Mouse (Mus musculus): Measurements from ENCODE around the gene Stip1. TPM values are rescaled to one million over a fixed set of nuclear protein-coding genes. Genes with fewer than 3 reads are reported as not detected.
"Not testable (repeated sequence)": the region's sequence is repeated elsewhere in the genome, so short reads cannot be mapped to it uniquely, and the experiment has no call there.

The Stip1 gene
- polyA plus RNA-seq, 1 experiment from 2014 or later, result 240 TPM

DNA sequence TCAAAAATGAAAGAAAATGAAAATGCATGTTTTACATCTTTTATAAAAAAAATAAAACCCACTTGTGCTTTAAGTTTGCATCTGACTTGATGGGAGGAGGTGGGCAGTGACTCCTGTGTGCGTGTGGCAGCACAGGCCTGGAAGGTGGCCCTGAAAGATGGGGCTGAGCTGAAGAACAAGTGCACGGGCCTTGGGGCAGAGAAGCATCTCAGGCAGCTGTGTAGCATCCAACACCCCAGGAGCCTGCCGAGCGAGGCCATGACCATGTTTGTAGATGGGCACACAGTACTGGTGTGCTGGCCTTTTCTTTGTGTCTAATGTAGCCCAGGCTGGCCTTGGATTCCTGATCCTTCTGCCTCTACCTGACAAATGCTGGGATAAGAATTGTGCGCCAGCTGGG, 22.3 kb upstream of the Stip1 start:
- no peaks in the 10 kb centered on the region for H3K27me3 ChIP-seq
- no peak overlapping the region for H3K4me3 ChIP-seq
- no peak overlapping the region for H3K4me2 ChIP-seq
- ATAC-seq (ENCODE audit: insufficient number of reproducible peaks, insufficient read depth, low FRiP score, low TSS enrichment, low read depth), result no peak
- 88% methylated on average over 5 of the region's 5 CpGs for WGBS
- no peak overlapping the region for H3K9ac ChIP-seq
- no peaks in the 10 kb centered on the region for H3K9me3 ChIP-seq
- H3K4me1 ChIP-seq, result peaks cover 31% of the 10 kb centered on the region
- no peak overlapping the region for H3K27ac ChIP-seq
- no peaks in the 10 kb centered on the region for H3K36me3 ChIP-seq

DNA sequence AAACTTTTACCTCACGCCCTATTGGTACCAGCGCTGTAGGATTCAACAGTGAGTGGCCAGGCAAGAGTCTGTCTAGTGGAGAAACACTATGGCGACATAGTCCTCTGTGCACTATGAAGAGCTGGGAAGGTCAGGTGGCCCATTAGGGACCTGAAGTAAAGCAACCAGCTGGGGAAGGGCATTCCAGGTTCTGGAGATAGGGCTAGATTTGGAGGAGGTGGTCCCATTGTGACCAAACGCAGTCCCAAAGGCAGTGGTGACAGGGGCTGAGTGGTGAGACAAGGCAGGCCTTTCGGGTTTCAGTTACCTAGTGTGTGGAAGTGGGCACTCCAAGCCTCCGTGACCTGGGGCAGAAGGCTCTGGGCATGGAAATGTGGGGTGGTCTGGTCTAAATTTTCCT, 18.8 kb upstream of the Stip1 start:
- no peaks in the 10 kb centered on the region for H3K27me3 ChIP-seq
- H3K9me3 ChIP-seq, result no peaks in the 10 kb centered on the region
- H3K27ac ChIP-seq, result no peak overlapping the region
- H3K9ac ChIP-seq, result peak overlapping the region; percentile 75; the same call in 1 of the 2 replicates
- peak overlapping the region; percentile 76 for H3K4me3 ChIP-seq
- H3K4me2 ChIP-seq, result peak overlapping the region; percentile 100
- H3K36me3 ChIP-seq, result no peaks in the 10 kb centered on the region
- WGBS, result 54% methylated on average over 6 of the region's 6 CpGs
- no peak for ATAC-seq (ENCODE audit: insufficient number of reproducible peaks, insufficient read depth, low FRiP score, low TSS enrichment, low read depth)
- peaks cover 29% of the 10 kb centered on the region for H3K4me1 ChIP-seq

DNA sequence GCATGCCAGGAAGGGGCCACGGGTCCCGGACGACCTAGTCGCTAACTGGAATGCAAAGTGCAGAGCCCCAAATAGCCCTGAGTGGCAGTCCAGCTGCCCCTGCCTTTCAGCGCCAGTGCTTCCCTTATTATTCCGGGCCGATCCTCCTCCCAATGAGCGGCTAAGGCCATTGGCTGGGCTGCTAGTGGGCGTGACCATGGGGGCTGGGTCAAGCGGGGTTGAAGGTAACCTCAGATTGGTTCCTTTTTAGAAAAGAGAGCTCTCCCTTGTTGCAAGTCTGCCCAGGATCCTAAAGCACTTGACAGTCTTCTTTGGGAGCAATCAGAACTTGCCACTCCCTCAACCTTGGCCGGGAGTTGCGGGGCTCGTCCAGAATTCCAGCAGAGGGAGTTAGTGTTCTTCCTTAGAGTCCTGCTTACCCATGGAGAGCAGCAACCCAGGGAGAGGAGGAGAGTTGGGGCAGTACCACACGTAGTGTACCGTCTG, 18.0 kb upstream of the Stip1 start:
- H3K27ac ChIP-seq, result peak overlapping the region; percentile 39; the same call in 1 of the 2 replicates
- H3K9me3 ChIP-seq, result no peaks in the 10 kb centered on the region
- no peaks in the 10 kb centered on the region for H3K36me3 ChIP-seq
- peak; percentile 69 for ATAC-seq (ENCODE audit: insufficient number of reproducible peaks, insufficient read depth, low FRiP score, low TSS enrichment, low read depth)
- under 1% methylated on average over 15 of the region's 15 CpGs for WGBS
- no peaks in the 10 kb centered on the region for H3K27me3 ChIP-seq
- peaks cover 29% of the 10 kb centered on the region for H3K4me1 ChIP-seq
- peak overlapping the region; percentile 100 for H3K4me2 ChIP-seq
- H3K9ac ChIP-seq, result peak overlapping the region; percentile 75
- H3K4me3 ChIP-seq, result peak overlapping the region; percentile 76

DNA sequence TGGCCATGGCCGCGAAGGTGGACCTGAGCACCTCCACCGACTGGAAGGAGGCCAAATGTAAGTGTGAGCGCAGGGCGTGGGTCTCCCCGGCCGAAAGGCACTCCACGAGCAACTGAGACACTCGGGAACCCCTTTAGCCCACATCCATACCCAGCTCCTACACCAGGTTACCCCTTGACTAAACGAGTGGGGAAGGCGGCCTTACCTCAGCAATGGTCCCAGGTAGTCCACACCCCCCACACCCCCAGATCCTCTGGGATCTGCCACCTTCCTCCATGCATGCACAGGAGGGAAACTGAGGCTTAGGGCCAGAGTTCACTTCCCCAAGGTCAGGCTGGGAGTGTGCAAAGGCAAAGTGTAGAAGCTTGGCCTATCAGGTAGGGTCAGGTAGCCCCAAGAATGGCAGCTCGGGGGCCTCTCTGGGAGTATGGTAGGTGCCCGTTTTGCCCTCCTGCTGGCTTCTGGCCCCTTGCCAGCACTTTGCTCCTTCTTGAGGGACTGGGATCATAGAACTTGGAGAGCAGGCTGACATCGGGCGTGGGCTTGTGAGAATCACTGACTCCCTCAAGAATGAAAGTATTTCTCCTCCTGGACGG, 17.5 kb upstream of the Stip1 start:
- no peak overlapping the region for H3K27ac ChIP-seq
- no peaks in the 10 kb centered on the region for H3K9me3 ChIP-seq
- H3K36me3 ChIP-seq, result no peaks in the 10 kb centered on the region
- peaks cover 29% of the 10 kb centered on the region for H3K4me1 ChIP-seq
- peak overlapping the region; percentile 76 for H3K4me3 ChIP-seq
- ATAC-seq (ENCODE audit: insufficient number of reproducible peaks, insufficient read depth, low FRiP score, low TSS enrichment, low read depth), result peak; percentile 4; the same call in 1 of the 2 replicates
- H3K27me3 ChIP-seq, result no peaks in the 10 kb centered on the region
- peak overlapping the region; percentile 75 for H3K9ac ChIP-seq
- WGBS, result 3% methylated on average over 16 of the region's 16 CpGs
- peak overlapping the region; percentile 100 for H3K4me2 ChIP-seq

DNA sequence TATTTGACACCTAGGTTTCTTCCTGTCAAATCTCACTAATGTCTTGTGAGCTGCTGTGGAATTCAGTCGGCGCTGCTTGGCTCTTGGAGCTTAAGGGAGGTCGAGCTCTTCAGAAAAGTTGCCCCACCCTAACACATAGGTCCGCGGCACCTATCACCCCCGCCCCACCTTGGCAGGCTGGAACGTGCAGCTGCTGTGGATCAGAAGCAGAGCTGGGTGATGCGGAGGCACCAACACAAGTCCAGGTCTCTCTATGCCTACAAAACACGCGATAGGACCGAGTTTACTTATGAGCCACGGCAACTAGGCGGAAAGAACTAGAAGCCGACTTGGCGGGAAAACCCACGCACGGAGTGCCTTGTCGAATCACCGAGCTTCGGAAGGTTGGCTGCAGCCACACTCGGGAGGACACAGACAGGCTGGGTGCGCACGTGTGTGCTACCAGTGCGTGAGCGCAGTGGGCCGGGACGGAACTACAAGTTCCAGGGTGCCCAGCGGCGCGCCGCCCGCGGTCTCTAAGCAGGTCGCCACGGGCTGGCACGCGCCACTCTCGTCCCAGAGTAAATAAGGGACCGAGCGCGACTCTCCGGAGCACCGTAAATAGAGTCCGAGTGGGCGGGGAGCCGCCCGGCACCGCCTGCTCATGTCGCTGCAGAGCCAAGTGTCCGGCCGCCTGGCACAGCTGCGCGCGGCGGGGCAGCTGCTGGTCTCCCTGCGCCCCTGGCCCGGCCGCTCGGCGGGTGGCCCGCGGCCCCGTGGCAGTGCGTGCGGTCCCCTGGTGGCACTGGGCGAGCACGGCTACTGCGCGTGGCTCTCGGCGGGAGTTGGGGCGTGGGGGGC, 16.7 kb upstream of the Stip1 start, which contains the start of gene Macrod1:
Gene Macrod1 (plus strand): TSS at position 563 of the 840 bp plus-strand sequence.
- peak within 1 kb of the TSS; percentile 75 for H3K9ac ChIP-seq
- peak; percentile 70 for ATAC-seq (ENCODE audit: insufficient number of reproducible peaks, insufficient read depth, low FRiP score, low TSS enrichment, low read depth)
- under 1% methylated on average over 70 of the region's 72 CpGs for WGBS
- peaks cover 29% of the 10 kb centered on the region for H3K4me1 ChIP-seq
- no peaks in the 10 kb centered on the region for H3K36me3 ChIP-seq
- no peaks in the 10 kb centered on the region for H3K27me3 ChIP-seq
- H3K4me3 ChIP-seq, result peak within 1 kb of the TSS; percentile 76
- H3K9me3 ChIP-seq, result no peaks in the 10 kb centered on the region
- peak within 1 kb of the TSS; percentile 100 for H3K4me2 ChIP-seq
- no peak within 1 kb of the TSS for H3K27ac ChIP-seq

DNA sequence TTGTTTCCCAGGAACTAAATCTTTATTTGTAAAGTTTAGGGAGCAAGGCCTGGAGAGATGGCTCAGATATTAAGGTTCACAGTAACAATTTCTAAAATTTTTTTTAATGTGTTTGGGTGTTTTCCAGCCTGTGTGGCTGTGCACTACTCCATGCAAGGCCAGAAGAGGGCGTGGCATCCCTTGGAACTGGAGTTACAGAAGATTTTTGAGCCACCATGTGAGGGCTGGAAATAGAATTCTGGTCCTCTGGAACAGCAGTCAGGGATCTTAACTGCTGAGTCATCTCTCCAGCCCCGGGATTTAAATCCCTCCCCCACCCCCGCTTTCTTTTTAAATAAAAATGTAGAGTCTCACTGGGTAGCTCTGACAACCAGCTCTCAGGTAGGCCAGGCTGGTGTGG, 15.4 kb upstream of the Stip1 start:
- H3K36me3 ChIP-seq, result no peaks in the 10 kb centered on the region
- no peaks in the 10 kb centered on the region for H3K9me3 ChIP-seq
- peaks cover 29% of the 10 kb centered on the region for H3K4me1 ChIP-seq
- H3K9ac ChIP-seq, result no peak overlapping the region
- 39% methylated on average over 3 of the region's 3 CpGs for WGBS
- no peaks in the 10 kb centered on the region for H3K27me3 ChIP-seq
- no peak overlapping the region for H3K4me2 ChIP-seq
- H3K4me3 ChIP-seq, result no peak overlapping the region
- H3K27ac ChIP-seq, result no peak overlapping the region
- ATAC-seq (ENCODE audit: insufficient number of reproducible peaks, insufficient read depth, low FRiP score, low TSS enrichment, low read depth), result no peak

DNA sequence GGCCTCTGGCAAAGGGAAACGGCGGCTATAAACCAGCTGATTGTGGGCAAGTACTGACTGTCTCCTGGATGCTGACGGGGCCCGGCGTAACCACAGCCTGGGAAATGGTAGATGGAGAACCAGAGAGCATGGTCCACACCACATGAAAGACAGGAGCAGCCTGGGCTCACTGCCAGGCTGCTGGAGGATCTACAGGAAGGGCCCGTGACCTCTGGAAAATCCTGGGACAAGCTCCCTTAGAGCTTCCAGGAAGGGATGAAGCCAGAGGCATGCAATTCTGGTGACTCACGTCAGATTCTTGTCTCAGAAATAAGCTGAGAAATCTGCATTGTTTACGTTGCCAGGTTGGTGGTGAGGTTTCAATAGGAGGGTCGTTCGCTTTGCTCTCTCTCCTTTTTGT, 15.0 kb upstream of the Stip1 start:
- peaks cover 29% of the 10 kb centered on the region for H3K4me1 ChIP-seq
- H3K9ac ChIP-seq, result 0 out of 2 replicates have a peak overlapping the region, but pooled peaks have one; percentile 4
- no peak for ATAC-seq (ENCODE audit: insufficient number of reproducible peaks, insufficient read depth, low FRiP score, low TSS enrichment, low read depth)
- H3K27ac ChIP-seq, result peak overlapping the region; percentile 18; the same call in 1 of the 2 replicates
- H3K27me3 ChIP-seq, result no peaks in the 10 kb centered on the region
- H3K9me3 ChIP-seq, result no peaks in the 10 kb centered on the region
- no peak overlapping the region for H3K4me2 ChIP-seq
- WGBS, result 47% methylated on average over 10 of the region's 10 CpGs
- H3K36me3 ChIP-seq, result no peaks in the 10 kb centered on the region
- H3K4me3 ChIP-seq, result no peak overlapping the region

DNA sequence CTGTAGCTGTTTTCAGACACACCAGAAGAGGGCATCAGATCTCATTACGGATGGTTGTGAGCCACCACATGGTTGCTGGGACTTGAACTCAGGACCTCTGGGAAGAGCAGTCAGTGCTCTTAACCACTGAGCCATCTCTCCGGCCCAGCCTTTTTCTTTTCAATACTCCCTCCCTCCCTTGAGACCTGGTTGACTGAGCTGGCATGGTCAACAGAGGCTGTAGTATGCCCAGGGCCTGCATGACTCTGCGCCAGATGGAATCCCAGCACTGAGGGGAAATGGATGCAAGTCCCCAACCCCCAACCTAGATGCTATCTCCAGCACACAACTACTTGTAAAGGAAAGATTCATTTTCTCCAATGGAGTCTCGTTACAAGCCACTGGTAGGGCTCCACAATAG, 13.6 kb upstream of the Stip1 start:
- H3K27me3 ChIP-seq; H3K9ac ChIP-seq; H3K36me3 ChIP-seq; H3K9me3 ChIP-seq; H3K4me3 ChIP-seq; H3K4me2 ChIP-seq; ATAC-seq (ENCODE audit: insufficient number of reproducible peaks, insufficient read depth, low FRiP score, low TSS enrichment, low read depth); H3K27ac ChIP-seq: not testable (repeated sequence)
- 77% methylated on average over 4 of the region's 4 CpGs for WGBS
- peaks cover 26% of the 10 kb centered on the region for H3K4me1 ChIP-seq

DNA sequence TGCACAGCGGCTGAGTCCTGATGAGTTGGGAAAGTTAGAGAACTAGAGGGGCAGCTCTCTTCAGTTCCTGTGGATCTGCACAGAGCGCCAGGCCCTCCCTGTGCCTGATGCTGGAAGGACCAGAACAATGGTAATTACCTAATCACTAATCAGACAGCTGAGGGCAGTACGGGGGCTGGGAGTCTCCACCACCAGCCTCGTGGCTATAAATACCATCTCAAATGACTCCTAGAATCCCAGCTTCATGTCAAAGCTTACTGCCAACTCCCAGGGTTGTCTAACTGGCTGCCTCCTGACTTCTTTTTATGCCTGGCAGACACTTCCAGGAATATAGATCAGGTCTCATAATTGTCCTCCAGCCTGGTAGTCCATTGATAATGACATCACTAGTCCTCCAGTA, 4.9 kb upstream of the Stip1 start:
- H3K36me3 ChIP-seq, result no peaks in the 10 kb centered on the region
- H3K4me1 ChIP-seq, result peaks cover 5% of the 10 kb centered on the region; the same call in 1 of the 2 replicates
- H3K27me3 ChIP-seq, result no peaks in the 10 kb centered on the region
- H3K9me3 ChIP-seq, result no peaks in the 10 kb centered on the region
- no peak overlapping the region for H3K4me2 ChIP-seq
- H3K27ac ChIP-seq, result no peak overlapping the region
- H3K4me3 ChIP-seq, result no peak overlapping the region
- no peak for ATAC-seq (ENCODE audit: insufficient number of reproducible peaks, insufficient read depth, low FRiP score, low TSS enrichment, low read depth)
- no peak overlapping the region for H3K9ac ChIP-seq
- WGBS, result 31% methylated on average over 4 of the region's 4 CpGs

DNA sequence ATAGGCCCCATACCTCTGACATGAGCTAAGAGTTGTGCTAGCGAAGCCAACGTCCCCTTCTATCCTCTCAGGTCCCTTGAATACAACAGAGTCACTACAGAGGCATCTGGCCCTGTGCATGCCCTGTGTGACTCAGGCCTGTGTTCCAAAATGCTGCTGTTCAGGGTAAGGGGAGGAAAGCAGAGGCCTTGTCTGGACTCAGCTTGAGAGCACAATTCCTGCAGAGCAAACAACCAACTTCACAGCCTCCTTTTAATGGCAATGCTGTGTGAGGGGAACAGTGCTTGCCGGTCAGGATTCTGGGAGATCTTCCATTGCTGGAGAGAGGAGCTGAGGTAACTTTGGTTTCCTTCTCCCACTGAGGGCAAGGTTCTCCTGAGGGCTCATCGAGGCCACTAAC, 4.5 kb upstream of the Stip1 start:
- no peak overlapping the region for H3K9ac ChIP-seq
- H3K27ac ChIP-seq, result no peak overlapping the region
- 60% methylated on average over 4 of the region's 4 CpGs for WGBS
- no peaks in the 10 kb centered on the region for H3K9me3 ChIP-seq
- no peak for ATAC-seq (ENCODE audit: insufficient number of reproducible peaks, insufficient read depth, low FRiP score, low TSS enrichment, low read depth)
- H3K27me3 ChIP-seq, result no peaks in the 10 kb centered on the region
- peaks cover 5% of the 10 kb centered on the region; the same call in 1 of the 2 replicates for H3K4me1 ChIP-seq
- H3K4me2 ChIP-seq, result no peak overlapping the region
- H3K4me3 ChIP-seq, result no peak overlapping the region
- no peaks in the 10 kb centered on the region for H3K36me3 ChIP-seq

DNA sequence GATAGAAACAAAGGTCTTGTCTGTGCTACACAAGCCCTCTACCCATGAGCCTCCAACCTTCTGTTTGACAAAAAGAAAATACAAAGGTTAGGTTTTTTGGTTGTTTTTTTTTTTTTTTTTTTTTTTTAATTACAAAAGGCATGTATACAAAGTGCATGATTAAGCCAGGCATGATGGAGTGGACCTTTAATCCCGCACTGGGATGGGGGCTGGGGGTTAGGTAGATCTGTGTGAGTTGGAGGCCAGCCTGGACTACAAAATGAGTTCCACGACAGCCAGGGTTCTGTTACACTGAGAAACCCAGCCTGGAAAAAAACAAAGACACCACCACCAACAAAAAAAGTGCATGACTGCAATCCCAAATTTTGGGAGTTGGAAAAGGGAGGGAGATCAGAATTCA, 1.4 kb upstream of the Stip1 start:
- Histone ChIP-seq H3K4me1 (peaks cover 23% of the 10 kb centered on the region), H3K4me2 (0 out of 2 replicates have a peak overlapping the region, but pooled peaks have one; percentile 88), H3K27me3 (no peaks in the 10 kb centered on the region), H3K9me3 (no peaks in the 10 kb centered on the region), H3K27ac (peak overlapping the region; percentile 96; the same call in 1 of the 2 replicates), H3K4me3 (peak overlapping the region; percentile 57), H3K36me3 (no peaks in the 10 kb centered on the region), H3K9ac (no peak overlapping the region)
- WGBS, result 85% methylated on average over 2 of the region's 2 CpGs
- ATAC-seq (ENCODE audit: insufficient number of reproducible peaks, insufficient read depth, low FRiP score, low TSS enrichment, low read depth), result no peak
